Mouse (Mus musculus) forebrain, postnatal 0 days (tissue): ENCODE measurements around the gene Vmn2r114. TPM values are rescaled to one million over a fixed set of nuclear protein-coding genes. Genes with fewer than 3 reads are reported as not detected.
"Not testable (repeated sequence)": the region's sequence is repeated elsewhere in the genome, so short reads cannot be mapped to it uniquely, and the experiment has no call there.

Experiments
- ATAC-seq: fragments of 200-750 bp; cut with Nextera tagmentation; 2 replicates; pipeline ENCODE4 v1.8.0; 2017; ENCODE audit warnings: mild to moderate bottlenecking, moderate library complexity
- DNase-seq: peaks from one replicate; pipeline ENCODE4 v3.0.0-alpha.2; 2015
- H3K27ac ChIP-seq: fragments of 300-500 bp; sonication (generic); 2 replicates; pipeline ENCODE4 v1.5.1; 2014; ENCODE audit warnings: low read depth, mild to moderate bottlenecking, antibody characterized with exemption, low read length, moderate library complexity, mixed read lengths
- H3K27me3 ChIP-seq: fragments of 300-500 bp; sonication (generic); 2 replicates; pipeline ENCODE4 v1.6.1; 2014; ENCODE audit warnings: mild to moderate bottlenecking, low read length, mixed read lengths; ENCODE audit not compliant: insufficient read depth
- H3K36me3 ChIP-seq: fragments of 300-500 bp; sonication (generic); 2 replicates; pipeline ENCODE4 v1.6.1; 2014; ENCODE audit warnings: mild to moderate bottlenecking, moderate library complexity; ENCODE audit not compliant: insufficient read depth
- H3K4me1 ChIP-seq: fragments of 300-500 bp; sonication (generic); 2 replicates; pipeline ENCODE4 v1.6.1; 2014; ENCODE audit warnings: antibody characterized with exemption; ENCODE audit not compliant: insufficient read depth
- H3K4me2 ChIP-seq: fragments of 300-500 bp; sonication (generic); 2 replicates; pipeline ENCODE4 v1.6.1; 2014; ENCODE audit warnings: low read depth, mild to moderate bottlenecking, moderate library complexity
- H3K4me3 ChIP-seq: fragments of 300-500 bp; sonication (generic); 2 replicates; pipeline ENCODE4 v1.5.1; 2014; ENCODE audit warnings: low read depth, low read length, mixed read lengths
- H3K9ac ChIP-seq: fragments of 300-500 bp; sonication (generic); 2 replicates; pipeline ENCODE4 v1.6.1; 2014; ENCODE audit warnings: mild to moderate bottlenecking
- H3K9me3 ChIP-seq: fragments of 300-500 bp; sonication (generic); 2 replicates; pipeline ENCODE4 v1.6.1; 2016; ENCODE audit warnings: low read length
- CTCF ChIP-seq: sonication (generic); IDR thresholded peaks from 2 replicates; pipeline ENCODE4 v1.5.1; 2016; ENCODE audit warnings: antibody characterized with exemption, control low read depth, low read depth
- WGBS: fragments of 180-500 bp; shearing (Covaris S2); extraction: QIAGEN DNeasy Blood & Tissue Kit; methylation state at CpG from one replicate; pipeline ENCODE4 v1.1.7; 2014; 5-methylcytosine and 5-hydroxymethylcytosine counted together
- polyA plus RNA-seq: library from polyadenylated mRNA; unstranded; fragments of >200 nt; fragmentation: Nextera tagmentation; extraction: Ambion mirVana; gene quantifications from 2 replicates; pipeline ENCODE4 v1.2.1, GENCODE M21; 2015
- total RNA-seq: library from RNA; depleted of rRNA; stranded (reverse); fragments of >200 nt; gene quantifications from 2 replicates; pipeline ENCODE4 v1.2.3, GENCODE M21; 2014; rRNA removed

Vmn2r114 gene
- total RNA-seq, result not detected in 2 replicates
- not detected in 2 replicates for polyA plus RNA-seq

- not testable (repeated sequence) for H3K9ac ChIP-seq, H3K27me3 ChIP-seq, H3K27ac ChIP-seq, DNase-seq, H3K9me3 ChIP-seq, H3K4me2 ChIP-seq, H3K36me3 ChIP-seq, H3K4me3 ChIP-seq, H3K4me1 ChIP-seq, ATAC-seq
- 81% methylated on average over 2 of the region's 2 CpGs for WGBS
These were observed at the start of gene Vmn2r114 for GRCm38 (mm10) chr17:23312437-23312836. Vmn2r114 (minus strand) TSS chr17:23312537.

GRCm38 (mm10) chr17:23351644-23352043 is 39.3 kb upstream of the Vmn2r114 start:
- Histone ChIP-seq H3K27me3 (no peaks in the 10 kb centered on the region), H3K9me3 (peaks cover 3% of the 10 kb centered on the region; the same call in 1 of the 2 replicates), H3K36me3 (no peaks in the 10 kb centered on the region), H3K4me3 (no peak overlapping the region), H3K9ac (no peak overlapping the region), H3K4me2 (no peak overlapping the region), H3K4me1 (no peaks in the 10 kb centered on the region), H3K27ac (no peak overlapping the region)
- DNase-seq (no peak), ATAC-seq (no peak)
- TF ChIP-seq CTCF, result no peak
- 75% methylated on average over 1 of the region's 1 CpGs for WGBS

DNA sequence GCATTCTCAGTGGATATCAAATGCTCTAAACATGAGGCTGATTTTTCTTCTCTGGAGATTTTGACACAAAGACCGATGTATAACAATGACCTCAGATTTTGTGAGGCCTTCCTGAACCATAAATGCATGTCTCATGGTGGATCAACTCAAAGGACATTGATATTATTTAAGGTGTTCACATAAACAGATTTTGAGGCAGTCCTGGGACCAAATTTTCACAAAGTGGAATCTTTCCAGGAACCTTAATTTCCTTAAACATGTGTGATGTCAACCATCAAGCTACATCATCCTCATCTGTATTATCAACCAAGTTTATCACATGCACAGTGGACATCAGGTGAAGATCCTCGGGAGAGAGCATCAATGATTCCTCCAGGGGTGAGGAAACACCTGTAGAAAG is 31.1 kb upstream of the Vmn2r114 start, which contains the start of gene Vmn2r115:
Vmn2r115 (plus strand) TSS at position 301 of the 400 bp plus-strand sequence.
- 61% methylated on average over 2 of the region's 2 CpGs for WGBS
- ATAC-seq, H3K36me3 ChIP-seq, H3K27me3 ChIP-seq, H3K4me1 ChIP-seq, H3K9me3 ChIP-seq, H3K9ac ChIP-seq, H3K4me3 ChIP-seq, H3K4me2 ChIP-seq, DNase-seq, H3K27ac ChIP-seq: not testable (repeated sequence)

- H3K36me3 ChIP-seq, result no peaks in the 10 kb centered on the region
- H3K4me1 ChIP-seq, result no peaks in the 10 kb centered on the region
- no peak overlapping the region for H3K27ac ChIP-seq
- no peak overlapping the region for H3K4me3 ChIP-seq
- H3K4me2 ChIP-seq, result no peak overlapping the region
- no peak overlapping the region for H3K9ac ChIP-seq
- no peak for TF ChIP-seq CTCF
- H3K27me3 ChIP-seq, result no peaks in the 10 kb centered on the region
- WGBS, result 75% methylated on average over 6 of the region's 6 CpGs
- H3K9me3 ChIP-seq, result 0 out of 2 replicates have a peak, but pooled peaks cover 3% of the 10 kb centered on the region
- DNase-seq (no peak), ATAC-seq (no peak)
These were observed 18.3 kb upstream of the Vmn2r114 start for GRCm38 (mm10) chr17:23330657-23331056.

Other genes with a start within 250 kb of the Vmn2r114 start
- gene Zfp40, start 119.3 kb downstream of the Vmn2r114 start, total RNA-seq, result 36.0 and 40.0 TPM in 2 replicates
- 20.0 and 21.1 TPM in 2 replicates for gene Zfp40, start 119.3 kb downstream of the Vmn2r114 start, polyA plus RNA-seq
- gene Vmn2r115, start 31.2 kb upstream of the Vmn2r114 start, total RNA-seq, result under 0.01 TPM in 1 of 2 replicates, not detected in the other
- not detected in 2 replicates for gene Vmn2r115, start 31.2 kb upstream of the Vmn2r114 start, polyA plus RNA-seq
- gene Vmn2r116, start 72.1 kb upstream of the Vmn2r114 start, total RNA-seq, result not detected in 2 replicates
- not detected in 2 replicates for gene Vmn2r116, start 72.1 kb upstream of the Vmn2r114 start, polyA plus RNA-seq
- not detected in 2 replicates for gene Vmn2r117, start 167.2 kb upstream of the Vmn2r114 start, total RNA-seq
- not detected in 2 replicates for gene Vmn2r117, start 167.2 kb upstream of the Vmn2r114 start, polyA plus RNA-seq